Mouse (Mus musculus): Measurements from ENCODE around the gene Syt12.
A peak's percentile ranks its signal among the peaks of the same experiment; 100 is the strongest.

Syt12 gene

DNA sequence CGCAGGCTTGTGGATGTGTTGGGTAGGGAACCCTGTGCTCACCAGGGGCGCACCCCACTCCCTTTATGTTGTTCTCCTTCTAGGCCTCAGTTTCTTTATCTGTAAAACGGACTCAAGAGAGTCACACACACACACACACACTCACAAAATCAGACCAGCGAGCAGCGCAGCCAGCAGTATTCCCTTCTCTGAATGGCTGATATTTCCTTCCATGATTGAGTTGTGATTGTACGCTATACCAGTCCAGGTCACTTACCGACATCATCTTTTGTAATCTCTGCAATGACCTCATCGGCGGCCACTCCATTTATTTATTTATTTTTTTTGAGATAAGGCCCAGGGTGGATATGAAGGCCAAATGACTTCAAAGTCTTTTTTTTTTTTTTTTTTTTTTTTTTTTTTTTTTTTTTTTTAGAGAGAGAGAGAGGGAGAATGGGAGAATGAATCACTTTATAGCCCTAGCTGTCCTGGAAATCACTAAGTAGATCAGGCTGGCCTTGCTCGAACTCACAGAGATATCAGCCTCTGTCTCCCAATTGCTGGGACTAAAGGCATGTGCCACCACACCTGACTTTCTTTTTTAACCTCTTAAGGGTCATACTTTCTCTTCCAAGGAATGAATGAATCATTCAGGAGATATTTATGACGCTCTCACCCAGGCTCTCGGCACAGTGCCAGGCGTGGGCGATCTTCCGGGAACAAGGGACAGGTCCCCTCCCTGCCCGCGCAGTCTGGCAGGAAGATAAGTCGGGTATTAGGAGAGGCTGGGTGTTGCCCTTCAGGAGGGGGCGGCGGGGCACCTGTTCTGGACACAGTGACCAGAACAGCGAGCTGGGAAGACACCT, at the start of gene Syt12:
TSS of gene Syt12 (minus strand) at position 103 of the 845 bp plus-strand sequence.
- peak; percentile 33 for DNase-seq (ENCODE audit: low read depth)

DNA sequence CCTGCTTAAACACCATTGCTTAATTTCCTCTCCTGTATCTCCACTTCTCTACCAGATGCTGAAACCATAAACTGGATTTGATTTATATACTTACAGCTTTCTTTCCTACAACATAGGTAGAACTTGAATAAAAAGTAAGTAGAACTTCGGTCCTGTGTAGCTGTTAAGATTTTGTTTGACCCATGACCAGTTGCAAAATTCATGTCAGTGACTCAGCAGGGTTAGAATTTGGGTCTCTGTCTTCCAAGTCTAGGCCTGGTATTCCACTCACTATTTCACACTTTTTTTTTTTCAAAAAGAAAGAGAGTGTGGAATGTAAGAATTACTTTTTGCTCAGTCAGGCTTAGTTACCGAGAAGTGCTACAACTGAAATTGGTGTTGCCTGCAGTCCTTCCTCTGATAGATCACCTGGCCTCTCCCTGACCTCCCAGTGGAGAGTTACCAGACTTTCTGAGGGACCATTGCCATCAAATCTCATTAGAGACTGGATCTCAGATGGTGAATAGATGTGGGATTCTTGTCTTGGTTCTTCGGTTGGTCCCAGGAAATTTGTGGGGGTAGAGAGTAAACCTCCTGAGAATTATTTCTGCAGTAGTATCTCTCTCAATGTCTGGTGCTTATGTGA, 44.3 kb upstream of the Syt12 start:
- peak; percentile 81 for DNase-seq (ENCODE audit: low read depth)

DNA sequence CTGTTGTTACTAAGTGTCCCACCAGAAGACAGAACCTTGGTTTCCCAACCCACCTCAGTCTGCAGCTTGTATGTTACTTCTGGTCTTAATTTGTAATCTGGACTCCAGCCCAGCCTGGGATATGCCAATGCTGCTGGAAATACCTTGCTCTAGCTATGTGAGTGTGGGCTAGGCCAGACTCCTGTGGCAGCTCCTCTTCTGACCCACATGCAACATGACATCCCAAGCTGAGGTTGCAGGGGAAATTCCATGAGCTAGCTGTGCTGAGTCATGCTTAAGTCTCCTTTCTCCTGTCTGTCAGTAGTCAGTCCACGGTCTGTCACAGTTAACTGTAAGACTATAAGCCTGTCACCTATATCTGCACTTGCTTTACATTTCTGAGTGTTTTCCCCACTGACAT, 40.2 kb upstream of the Syt12 start:
- peak; percentile 81 for DNase-seq (ENCODE audit: low read depth)

DNA sequence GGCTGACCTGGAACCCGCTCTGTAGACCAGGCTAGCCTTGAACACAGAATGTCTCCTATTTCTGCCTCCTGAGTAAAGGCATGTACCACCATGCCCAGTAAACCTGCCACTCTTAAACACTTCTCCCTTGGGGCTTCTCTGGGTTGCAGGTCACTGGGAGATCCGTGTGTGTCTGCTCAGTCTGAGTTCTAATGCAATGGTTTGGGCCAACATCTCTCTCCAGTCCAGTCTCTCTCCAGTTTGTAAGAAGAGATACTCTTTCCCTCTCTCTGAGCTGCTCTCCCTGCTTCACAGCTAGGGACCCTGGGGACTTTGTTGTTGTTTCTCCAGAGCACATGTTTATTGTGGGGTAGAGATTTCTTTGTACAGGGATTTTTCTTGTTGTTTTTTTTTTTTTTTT, 39.0 kb upstream of the Syt12 start:
- no peak for DNase-seq (ENCODE audit: low read depth)

DNA sequence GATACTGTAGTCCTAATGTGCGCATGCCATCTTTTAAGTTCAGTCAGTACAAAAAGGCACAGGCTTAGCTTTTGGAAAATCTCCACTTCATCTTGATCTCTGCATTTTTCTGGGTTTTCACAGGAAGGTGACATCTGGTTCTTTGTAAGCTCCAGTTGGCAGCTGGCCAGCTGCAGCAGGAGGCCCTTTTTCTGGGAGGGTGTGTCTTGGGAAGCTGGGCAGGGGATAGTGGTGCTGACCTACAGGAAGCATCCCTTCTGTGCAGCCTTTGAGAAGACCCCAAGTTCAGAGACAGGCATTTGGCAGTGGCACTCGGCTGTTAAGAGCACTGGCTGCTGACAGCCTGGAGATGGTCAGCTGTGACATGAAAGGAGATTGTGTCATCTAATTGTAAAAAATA, 38.5 kb upstream of the Syt12 start:
- DNase-seq (ENCODE audit: low read depth), result peak; percentile 88

DNA sequence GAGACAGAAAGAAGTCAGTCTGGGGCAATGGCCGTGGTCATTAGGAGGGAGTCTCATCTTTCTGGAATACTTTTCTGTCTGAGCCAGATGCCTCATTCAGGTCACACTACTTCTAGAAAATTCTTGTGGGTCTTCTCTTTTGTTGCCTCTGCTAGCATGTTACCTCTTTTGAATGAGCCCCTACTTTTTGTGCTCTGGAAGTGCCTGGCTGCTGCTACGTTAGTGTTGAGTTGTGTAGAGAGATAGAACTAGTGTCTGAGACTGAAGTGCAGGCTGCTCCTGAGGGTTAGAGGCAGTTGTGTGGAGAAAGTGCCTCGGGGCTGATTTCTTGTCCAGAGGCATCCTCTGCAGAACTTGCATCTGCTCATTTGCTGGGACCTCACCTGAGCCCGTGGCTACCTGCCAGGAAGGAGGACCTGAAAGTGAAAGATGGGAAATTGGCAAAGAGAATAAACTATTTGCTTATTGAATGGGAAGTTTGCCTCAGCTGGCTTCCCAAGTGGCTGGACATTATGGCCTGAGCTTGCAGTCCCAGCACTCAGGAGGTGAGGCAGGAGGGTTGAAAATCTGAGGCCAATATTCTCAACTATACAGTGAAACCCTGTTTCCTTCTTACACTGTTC, 36.1 kb upstream of the Syt12 start:
- no peak for DNase-seq (ENCODE audit: low read depth)

DNA sequence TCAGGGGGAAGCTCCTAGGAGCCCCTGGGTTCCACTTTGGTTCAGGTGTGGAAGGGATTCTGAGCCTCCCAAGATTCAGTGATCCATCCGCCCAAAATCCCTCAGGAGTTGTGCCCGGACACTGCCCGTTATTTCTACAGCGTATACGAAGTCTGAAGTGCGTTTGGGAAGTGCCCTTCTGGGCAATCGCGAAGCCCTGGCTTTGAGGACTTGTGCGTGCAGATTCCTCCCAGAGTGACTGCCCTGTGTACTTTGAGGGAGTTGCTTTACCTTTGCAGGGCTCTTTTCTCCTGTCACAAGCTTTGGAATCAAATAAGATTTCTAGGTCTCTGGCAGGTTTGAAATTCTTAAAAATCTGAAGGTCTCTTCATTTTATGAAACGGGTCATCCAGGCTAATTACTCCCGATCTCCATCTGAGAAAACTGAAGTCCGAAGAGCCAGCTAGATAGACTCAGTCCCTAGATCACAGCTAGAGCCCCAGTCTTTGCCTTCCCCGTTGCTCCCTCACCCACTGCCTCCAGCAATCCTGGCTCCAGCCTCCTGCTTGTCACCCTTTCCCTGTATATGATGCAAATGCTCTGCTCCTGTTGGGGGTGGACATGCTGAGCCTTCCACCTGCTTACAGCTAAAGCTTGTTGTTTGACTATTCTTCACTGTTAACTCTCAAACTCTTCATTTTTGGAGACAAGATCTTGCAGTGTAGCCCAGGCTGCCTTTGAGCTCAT, 34.0 kb upstream of the Syt12 start:
- no peak for DNase-seq (ENCODE audit: low read depth)

DNA sequence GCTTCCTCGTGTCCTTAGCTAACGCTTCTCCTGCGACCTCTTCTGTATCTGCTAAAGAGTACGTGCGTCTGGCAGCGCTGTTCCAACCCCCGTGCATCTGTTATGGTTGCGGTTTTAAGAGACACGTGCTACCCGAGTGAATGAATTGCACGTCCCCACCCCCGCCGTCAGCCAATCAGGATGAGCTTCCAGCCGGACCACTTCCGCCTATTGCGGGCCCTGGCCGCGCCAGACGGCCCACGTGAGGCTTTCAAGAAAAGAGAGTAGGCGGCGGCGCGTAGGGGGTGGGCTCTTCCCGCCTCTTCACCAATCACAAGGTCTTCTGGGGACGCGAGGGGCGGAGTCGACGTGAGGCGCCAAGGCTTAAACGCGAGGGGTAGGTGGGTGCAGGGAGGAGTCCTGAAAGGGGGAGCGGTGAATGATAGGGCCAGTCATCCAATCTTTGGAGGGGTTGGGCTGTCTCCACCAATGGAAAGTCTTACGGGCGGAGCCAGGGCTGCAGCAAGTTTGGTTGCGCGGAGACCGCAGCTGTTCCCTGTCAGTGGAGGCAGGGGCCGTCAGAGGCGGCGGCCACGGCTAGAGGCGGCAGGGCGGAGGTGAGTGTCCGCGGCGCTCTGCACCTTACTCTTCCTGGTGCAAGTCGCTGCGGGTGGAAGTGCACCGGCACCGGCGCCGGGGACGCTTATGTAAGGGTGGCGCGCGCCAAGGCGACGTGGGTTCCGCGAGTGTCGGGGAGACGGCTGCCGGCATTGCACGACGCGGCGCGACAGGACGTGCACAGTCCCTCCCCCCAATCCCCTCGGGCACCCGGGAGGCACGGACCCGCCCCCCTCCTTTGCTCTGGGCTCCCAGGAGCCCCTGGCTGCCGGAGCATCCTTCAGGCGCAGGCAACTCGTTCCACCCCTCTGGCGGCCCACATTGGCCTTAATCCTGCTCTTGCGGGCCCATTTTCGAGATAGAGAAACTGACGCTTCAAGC, 33.0 kb upstream of the Syt12 start, which contains the start of gene Pcx:
TSS of gene Pcx (plus strand) at position 487 of the 978 bp plus-strand sequence.
- DNase-seq (ENCODE audit: low read depth), result peak; percentile 100

DNA sequence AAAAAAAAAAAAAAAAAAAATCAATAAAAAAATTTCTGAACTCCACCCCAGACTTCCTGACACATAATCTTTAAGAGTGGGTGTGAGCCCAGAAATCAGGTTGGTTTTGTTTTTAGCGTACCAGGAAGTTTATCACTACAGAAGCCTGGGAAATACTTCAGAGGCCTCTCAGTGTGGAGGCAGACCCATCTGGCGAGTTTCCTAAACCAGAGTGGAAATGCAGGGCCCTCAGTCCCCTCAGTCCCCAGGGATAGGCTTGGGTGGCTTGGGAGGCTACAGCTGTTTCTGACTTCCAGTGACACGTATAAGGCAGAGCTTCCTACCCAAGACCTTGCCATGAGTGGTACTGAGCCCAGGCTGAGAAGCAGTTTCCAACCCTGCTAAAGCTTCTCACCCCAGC, 30.5 kb upstream of the Syt12 start:
- DNase-seq (ENCODE audit: low read depth), result no peak

DNA sequence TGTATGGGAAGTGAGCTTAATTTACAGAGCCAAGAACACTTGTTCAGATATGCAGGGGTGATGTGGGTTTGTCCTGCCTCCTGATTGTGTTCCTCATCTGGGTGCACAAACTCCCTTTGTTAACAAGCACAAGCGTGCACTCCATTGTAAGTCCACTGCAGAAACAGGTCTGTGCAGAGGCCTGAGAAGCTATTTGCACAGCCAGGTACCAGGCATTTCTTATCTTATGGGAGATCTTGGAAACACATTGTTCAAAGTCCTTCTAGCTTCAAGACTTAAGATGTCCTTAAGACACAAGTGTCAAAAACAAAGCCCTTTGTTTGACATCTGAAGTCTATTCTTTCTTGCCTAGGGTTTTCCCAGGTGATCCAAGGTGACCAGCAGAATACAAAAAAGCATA, 27.6 kb upstream of the Syt12 start:
- DNase-seq (ENCODE audit: low read depth), result no peak

DNA sequence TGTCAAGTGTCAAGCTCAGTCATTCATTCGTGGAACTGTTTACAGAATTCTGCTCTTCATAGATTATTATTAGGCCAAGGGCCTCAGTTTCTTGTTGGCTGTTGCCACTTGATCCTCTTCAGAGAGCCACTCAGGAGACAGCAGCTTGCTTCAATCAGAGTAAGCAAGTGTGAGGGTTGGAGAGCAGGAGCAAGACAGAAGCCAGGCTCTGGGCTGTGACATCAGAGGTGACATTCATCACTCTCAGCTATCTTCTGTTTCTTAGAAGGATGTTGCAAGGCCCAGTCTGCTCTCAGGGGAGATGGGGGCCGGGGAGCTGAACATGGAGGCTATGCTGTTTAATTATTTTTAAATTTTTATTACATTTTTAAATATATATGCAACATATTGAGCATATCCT, 25.5 kb upstream of the Syt12 start:
- DNase-seq (ENCODE audit: low read depth), result no peak

DNA sequence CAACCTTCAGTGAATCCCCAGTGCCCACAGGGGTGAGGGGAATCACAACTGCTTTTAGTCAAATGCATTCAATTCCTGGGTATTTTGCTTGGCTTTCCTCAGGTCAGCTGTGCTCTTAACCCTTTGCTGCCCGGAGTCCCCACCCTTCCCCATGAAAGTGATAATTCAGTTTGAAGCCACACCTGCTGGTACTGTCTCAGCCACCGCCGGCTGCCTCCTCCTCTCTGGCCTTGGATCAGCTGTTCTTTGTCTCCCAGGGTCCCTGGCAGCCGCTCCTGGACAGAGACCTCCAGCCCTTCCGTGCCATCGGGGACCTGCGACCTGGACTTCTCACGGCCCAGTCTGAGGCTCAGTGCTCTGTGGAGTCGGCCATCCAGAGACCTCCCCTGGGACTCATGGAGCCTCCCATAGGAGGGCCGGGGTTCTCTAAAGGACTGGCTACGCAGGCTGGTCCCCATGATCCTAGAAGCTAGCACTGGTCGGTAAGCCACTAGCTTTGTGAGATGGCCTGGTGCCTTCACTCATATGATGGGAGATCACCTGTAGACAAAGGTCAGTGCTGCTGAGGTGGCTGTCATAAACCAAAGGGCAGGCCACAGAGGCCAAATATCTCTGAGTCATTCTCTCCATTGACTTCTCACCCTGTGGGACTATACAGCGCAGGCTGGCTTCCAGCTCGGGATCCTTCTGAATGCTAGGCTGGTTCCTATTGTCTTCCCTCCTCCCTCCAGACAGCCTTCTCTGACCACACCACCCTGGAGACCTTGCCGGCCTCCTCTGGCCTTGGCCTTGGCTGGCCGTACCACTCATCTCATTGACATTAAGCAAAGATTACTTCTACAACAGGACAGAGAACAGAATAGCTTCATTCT, 21.1 kb upstream of the Syt12 start, which contains the start of gene 2010003K11Rik:
TSS of gene 2010003K11Rik (minus strand) at position 522 of the 872 bp plus-strand sequence.
- peak; percentile 52 for DNase-seq (ENCODE audit: low read depth)

DNA sequence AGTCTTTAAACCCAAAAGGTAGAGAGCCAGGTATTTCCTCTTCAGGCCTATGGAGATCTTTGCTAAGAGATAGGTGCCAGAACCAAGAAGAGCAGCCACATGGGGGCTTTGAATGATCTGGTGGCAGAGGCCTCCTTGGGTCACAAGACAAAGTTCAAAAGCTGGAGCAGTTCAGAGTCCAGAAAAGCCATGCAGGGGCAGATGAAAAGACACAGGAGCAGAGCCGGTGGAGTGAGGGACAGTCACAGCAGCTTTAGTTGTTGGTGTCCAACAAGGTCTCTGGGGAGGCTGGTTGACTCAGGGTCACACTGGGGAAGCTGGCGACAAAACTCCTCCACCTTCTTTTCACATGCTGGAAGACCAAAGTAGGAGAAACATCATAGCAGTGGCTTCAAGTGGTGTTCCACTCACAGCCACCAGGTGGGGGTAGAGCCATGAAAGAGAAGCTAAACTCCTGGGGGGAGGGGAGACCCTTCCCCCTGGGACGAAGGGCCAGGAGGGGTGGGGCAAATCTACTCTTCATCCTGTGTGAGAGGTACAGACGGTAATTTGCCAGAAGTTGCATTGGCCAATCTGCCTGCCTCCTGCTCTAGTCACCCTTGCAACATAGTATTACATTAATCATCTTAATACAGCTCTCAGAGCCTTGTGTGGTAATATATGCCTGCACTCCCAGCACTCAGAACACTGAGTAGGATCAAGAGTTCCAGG, 20.2 kb upstream of the Syt12 start:
- DNase-seq (ENCODE audit: low read depth), result peak; percentile 100

DNA sequence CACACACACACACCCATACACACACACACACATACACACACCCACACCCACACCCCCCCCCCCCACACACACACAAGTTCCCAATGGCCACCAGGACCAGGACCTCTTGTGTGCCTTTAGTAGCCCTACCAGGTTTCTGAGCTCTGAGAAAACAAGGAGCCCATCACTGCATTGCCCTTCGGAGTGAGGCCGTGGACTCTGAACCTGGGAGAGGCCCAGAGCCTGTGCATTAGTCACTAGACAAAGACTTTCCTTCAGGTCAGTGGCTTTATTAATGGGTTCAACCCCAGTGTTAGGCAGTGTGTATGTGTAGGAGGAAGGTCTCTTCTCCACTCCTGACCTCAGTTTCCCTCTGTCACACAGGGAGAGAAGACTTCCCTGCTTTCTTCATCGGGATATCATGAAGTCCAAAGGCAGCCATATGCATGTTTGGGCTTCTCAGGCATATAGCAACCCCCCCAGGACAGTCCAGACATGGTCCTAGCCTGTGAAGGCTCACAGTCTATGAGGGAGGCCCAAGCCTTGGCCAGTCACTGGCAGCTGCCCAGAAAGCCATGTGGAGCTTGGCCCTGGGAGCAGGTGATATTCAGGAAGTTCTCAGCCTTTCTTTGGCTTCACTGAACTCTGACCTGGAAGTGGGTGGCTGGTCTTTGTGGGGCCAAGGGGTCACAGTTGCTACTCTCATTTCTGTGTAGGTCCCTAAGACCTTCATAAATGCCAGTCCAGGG, 19.5 kb upstream of the Syt12 start:
- peak; percentile 26 for DNase-seq (ENCODE audit: low read depth)

DNA sequence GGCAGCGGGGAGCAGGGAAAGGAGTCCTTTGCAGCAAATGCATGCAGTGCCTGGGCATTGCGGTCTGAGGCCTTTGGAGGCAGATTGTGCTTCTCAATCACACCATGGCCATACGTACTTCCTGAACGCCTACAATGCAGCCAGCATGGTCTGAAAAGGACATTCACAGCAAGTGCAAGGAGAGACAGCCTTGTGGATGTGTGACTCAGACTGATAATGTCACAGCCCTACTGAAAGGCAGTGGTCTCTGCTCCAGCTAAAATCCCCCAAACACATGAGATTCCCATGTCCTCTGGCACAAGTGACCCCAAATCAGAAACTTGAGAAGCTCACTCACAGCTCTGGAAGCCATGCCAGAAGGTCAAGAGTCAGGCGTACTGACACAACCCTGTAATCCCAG, 18.6 kb upstream of the Syt12 start:
- no peak for DNase-seq (ENCODE audit: low read depth)

DNA sequence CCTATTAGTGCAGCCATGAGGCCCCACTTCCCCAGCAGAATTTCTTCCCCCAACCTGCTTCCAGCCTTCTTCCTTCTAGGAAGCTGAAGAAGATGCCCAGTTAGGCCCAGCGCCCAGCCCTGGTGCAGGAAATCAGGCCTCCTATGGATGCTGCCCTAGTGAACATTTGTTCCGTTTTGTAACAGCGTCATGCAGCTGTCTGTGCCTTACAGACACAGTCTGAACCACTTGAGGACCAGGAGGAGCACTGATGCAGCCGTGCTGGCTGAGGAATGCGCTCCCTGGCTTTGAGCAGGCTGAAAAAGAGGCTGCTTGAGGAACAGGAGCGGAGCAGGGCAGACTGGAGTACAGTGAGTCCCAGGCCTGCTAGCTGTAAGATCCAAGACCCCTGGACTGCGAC, 17.5 kb upstream of the Syt12 start:
- DNase-seq (ENCODE audit: low read depth), result no peak

DNA sequence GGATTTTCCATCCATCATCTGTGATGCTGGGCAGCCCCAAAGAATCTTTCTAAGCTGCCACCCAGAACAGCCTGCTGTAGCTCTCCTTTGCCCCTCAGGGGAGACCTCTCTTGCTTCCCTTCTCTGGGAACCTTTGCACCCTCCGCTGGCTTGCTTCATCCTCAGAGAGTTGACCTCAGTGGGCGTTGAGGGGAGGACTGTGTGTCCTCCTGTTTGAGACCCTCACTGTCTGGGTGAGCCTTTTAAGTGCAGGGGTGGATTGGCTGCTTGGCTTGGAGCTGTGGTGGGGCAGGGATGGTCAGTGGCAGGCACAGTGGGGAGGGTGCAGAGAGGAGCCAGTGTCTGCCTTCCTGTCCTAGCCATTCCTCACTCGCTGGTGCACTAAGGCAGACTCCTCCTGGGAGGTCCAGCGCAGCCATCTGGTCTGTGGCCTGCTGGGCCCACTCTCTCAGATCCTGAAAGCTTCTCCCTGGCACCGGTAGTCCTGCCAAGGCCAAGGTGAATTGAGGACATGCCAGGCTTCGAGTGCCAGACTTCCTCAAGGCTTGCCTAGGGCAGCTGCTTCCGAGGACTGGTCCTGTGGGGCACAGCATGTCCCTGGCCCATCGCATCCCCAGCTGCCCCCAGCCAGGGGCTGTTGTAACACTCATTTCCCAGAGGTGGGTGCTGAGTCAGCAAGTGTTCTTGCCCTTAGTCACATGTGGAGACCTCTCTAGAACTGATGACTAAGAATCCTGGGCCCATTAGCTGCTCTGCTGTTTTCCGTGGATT, 15.5 kb upstream of the Syt12 start:
- peak; percentile 90 for DNase-seq (ENCODE audit: low read depth)
